Mouse (Mus musculus): Measurements from ENCODE around the gene Rasgrp1. TPM values are rescaled to one million over a fixed set of nuclear protein-coding genes. Genes with fewer than 3 reads are reported as not detected.

Gene Rasgrp1
- polyA plus RNA-seq, 1 experiment from 2014 or later, result 0.31 TPM

DNA sequence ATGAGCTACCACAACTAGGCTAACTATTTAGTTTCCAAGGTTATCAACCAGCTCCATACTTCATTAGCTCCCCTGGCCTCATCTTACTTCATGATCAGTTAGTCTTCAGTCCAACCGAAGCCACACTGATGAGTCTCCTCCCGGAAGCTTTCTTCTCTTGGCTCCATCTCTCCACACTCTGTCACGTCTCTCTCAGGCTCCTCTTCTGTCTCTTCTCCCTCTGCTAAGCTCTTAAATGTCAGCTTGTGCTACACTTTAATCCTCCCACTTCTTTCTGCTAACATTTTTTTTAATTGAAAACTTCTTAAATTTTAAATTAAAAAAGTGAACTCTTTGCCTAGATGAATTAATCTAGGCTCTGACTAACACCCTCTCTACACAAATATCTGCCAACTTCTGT is 34.8 kb downstream of the Rasgrp1 start:
- WGBS, result 88% methylated on average over 3 of the region's 3 CpGs
- no peaks in the 10 kb centered on the region for H3K36me3 ChIP-seq (ENCODE audit: control insufficient read depth, insufficient read depth)
- no peak overlapping the region for H3K4me2 ChIP-seq (replicated peaks; ENCODE audit: low read depth)
- H3K27ac ChIP-seq (ENCODE audit: low read depth, low read length), result no peak overlapping the region
- H3K9ac ChIP-seq (ENCODE audit: low read depth, low read length), result no peak overlapping the region
- no peaks in the 10 kb centered on the region for H3K27me3 ChIP-seq (replicated peaks; ENCODE audit: control insufficient read depth, insufficient read depth, low read length)
- TF ChIP-seq CTCF (IDR thresholded peaks at IDR 0.05; ENCODE audit: low read depth), result no peak
- no peak for ATAC-seq
- no peak overlapping the region for H3K4me3 ChIP-seq (ENCODE audit: low read depth, low read length)
- no peaks in the 10 kb centered on the region for H3K4me1 ChIP-seq (replicated peaks; ENCODE audit: control insufficient read depth, insufficient read depth, low read length)
- H3K9me3 ChIP-seq (ENCODE audit: control insufficient read depth), result no peaks in the 10 kb centered on the region

DNA sequence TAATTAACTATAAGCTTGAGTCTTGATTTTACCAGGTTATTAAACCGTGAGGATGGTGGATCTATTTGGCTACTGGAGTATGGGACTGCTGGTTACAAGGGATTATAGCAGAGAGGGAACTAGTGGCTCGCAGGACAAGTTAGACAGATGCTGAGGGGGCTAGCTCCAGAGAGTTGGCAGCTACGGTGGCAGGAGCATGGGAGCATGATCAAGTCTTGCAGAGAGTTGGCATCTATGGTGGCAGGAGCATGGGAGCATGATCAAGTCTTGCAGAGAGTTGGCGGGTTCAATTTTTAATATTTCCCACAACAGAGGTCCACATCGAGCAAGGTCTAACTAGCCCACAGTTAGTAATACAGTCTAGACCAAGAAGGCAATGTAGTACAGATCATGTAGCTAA is 37.9 kb downstream of the Rasgrp1 start:
- no peak for ATAC-seq
- WGBS, result 91% methylated on average over 5 of the region's 5 CpGs

DNA sequence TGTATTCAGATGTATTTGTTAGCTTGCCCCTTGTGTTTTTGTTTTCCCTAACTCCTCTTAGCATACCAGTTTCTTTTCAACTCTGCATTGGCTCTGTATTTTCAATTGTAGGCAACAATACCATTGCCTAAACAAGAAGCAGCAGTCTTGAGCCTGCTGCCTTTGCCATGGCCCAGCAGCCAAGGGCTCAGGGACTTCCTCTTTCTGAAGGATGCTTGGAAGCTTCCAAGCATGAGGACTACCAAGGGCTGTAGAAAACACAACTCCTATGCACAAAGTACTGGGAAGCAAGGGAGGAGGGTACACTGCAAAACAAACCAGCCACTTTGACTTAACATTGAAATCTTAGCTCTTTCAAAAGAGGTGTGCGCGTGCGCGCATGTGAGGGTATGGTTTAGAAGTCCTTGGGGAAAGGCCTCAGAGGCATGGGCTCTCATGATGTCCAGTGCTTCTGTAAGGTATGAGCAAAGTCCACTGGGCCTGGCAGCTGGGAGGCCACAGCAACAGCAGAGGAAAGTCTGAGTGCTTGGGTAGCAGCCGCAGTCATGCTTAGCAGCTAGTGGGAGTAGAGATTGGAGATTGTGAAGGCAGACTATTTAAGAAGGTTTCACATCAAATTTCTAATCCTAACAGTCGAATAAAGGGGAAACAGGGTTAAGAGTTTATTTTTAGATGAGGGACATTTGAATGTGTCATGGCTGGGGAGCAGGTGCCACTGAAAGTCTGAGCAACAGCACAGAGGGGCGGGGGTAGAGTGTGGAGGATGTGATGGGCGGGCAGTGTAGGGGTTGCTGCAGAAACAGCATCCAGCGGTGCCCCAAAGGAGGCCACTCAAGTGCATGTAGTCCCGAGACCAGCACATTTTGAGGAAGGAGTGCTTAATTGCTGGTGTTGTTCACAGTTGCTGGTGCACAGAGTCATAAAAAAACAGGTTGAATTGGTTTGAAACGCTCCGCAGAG is 39.1 kb downstream of the Rasgrp1 start:
- no peaks in the 10 kb centered on the region for H3K9me3 ChIP-seq (ENCODE audit: control insufficient read depth)
- no peak overlapping the region for H3K27ac ChIP-seq (ENCODE audit: low read depth, low read length)
- WGBS, result 86% methylated on average over 12 of the region's 12 CpGs
- no peak for ATAC-seq
- no peaks in the 10 kb centered on the region for H3K36me3 ChIP-seq (ENCODE audit: control insufficient read depth, insufficient read depth)
- TF ChIP-seq CTCF (IDR thresholded peaks at IDR 0.05; ENCODE audit: low read depth), result no peak
- H3K9ac ChIP-seq (ENCODE audit: low read depth, low read length), result no peak overlapping the region
- no peak overlapping the region for H3K4me3 ChIP-seq (ENCODE audit: low read depth, low read length)
- no peaks in the 10 kb centered on the region for H3K27me3 ChIP-seq (replicated peaks; ENCODE audit: control insufficient read depth, insufficient read depth, low read length)
- no peaks in the 10 kb centered on the region for H3K4me1 ChIP-seq (replicated peaks; ENCODE audit: control insufficient read depth, insufficient read depth, low read length)
- H3K4me2 ChIP-seq (replicated peaks; ENCODE audit: low read depth), result no peak overlapping the region

More for the DNA sequence above, 37.9 kb downstream of the Rasgrp1 start:
- Histone ChIP-seq H3K4me1 (replicated peaks; ENCODE audit: control insufficient read depth, insufficient read depth, low read length) (no peaks in the 10 kb centered on the region), H3K9ac (ENCODE audit: low read depth, low read length) (no peak overlapping the region), H3K9me3 (ENCODE audit: control insufficient read depth) (no peaks in the 10 kb centered on the region), H3K27ac (ENCODE audit: low read depth, low read length) (no peak overlapping the region), H3K4me3 (ENCODE audit: low read depth, low read length) (no peak overlapping the region), H3K4me2 (replicated peaks; ENCODE audit: low read depth) (no peak overlapping the region), H3K36me3 (ENCODE audit: control insufficient read depth, insufficient read depth) (no peaks in the 10 kb centered on the region), H3K27me3 (replicated peaks; ENCODE audit: control insufficient read depth, insufficient read depth, low read length) (no peaks in the 10 kb centered on the region)
- TF ChIP-seq CTCF (IDR thresholded peaks at IDR 0.05; ENCODE audit: low read depth), result no peak

GRCm38 (mm10) chr2:117299596-117300448 is 43.0 kb downstream of the Rasgrp1 start:
- TF ChIP-seq CTCF (IDR thresholded peaks at IDR 0.05; ENCODE audit: low read depth), result no peak
- no peak overlapping the region for H3K4me2 ChIP-seq (replicated peaks; ENCODE audit: low read depth)

DNA sequence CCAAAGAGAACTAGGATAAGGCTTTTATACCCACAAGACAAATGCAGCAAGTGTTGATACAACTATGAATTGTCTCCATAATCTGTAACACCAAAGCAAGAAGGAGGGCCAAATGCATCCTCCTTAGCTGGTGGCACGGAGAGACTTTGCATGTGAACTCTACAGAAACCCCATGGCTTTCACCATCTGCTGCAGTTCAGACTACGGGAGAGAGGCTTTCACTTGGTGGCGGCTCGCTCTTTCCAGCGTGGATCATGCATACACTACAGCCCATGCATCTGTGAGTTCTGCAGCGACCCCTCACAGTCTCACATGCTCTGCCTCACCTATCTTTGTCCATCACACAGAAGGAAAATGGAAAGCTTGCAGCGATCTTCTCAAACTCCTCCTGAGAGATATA is 54.5 kb downstream of the Rasgrp1 start:
- H3K36me3 ChIP-seq (ENCODE audit: control insufficient read depth, insufficient read depth), result no peaks in the 10 kb centered on the region
- TF ChIP-seq CTCF (IDR thresholded peaks at IDR 0.05; ENCODE audit: low read depth), result no peak
- H3K4me2 ChIP-seq (replicated peaks; ENCODE audit: low read depth), result no peak overlapping the region
- H3K27ac ChIP-seq (ENCODE audit: low read depth, low read length), result no peak overlapping the region
- WGBS, result 94% methylated on average over 7 of the region's 7 CpGs
- no peaks in the 10 kb centered on the region for H3K4me1 ChIP-seq (replicated peaks; ENCODE audit: control insufficient read depth, insufficient read depth, low read length)
- no peak overlapping the region for H3K4me3 ChIP-seq (ENCODE audit: low read depth, low read length)
- ATAC-seq, result no peak
- no peaks in the 10 kb centered on the region for H3K27me3 ChIP-seq (replicated peaks; ENCODE audit: control insufficient read depth, insufficient read depth, low read length)
- no peak overlapping the region for H3K9ac ChIP-seq (ENCODE audit: low read depth, low read length)
- no peaks in the 10 kb centered on the region for H3K9me3 ChIP-seq (ENCODE audit: control insufficient read depth)

More at GRCm38 (mm10) chr2:117299596-117300448, 43.0 kb downstream of the Rasgrp1 start:
- WGBS, result 87% methylated on average over 16 of the region's 16 CpGs
- Histone ChIP-seq H3K4me3 (ENCODE audit: low read depth, low read length) (no peak overlapping the region), H3K9ac (ENCODE audit: low read depth, low read length) (no peak overlapping the region), H3K4me1 (replicated peaks; ENCODE audit: control insufficient read depth, insufficient read depth, low read length) (no peaks in the 10 kb centered on the region), H3K9me3 (ENCODE audit: control insufficient read depth) (no peaks in the 10 kb centered on the region), H3K27ac (ENCODE audit: low read depth, low read length) (no peak overlapping the region), H3K27me3 (replicated peaks; ENCODE audit: control insufficient read depth, insufficient read depth, low read length) (no peaks in the 10 kb centered on the region), H3K36me3 (ENCODE audit: control insufficient read depth, insufficient read depth) (no peaks in the 10 kb centered on the region)
- no peak for ATAC-seq

- ATAC-seq, result peak; percentile 59; the same call in 1 of the 2 replicates
These were observed 78.9 kb downstream of the Rasgrp1 start for GRCm38 (mm10) chr2:117263786-117264408.

More at GRCm38 (mm10) chr2:117263786-117264408, 78.9 kb downstream of the Rasgrp1 start:
- Histone ChIP-seq H3K4me1 (replicated peaks; ENCODE audit: control insufficient read depth, insufficient read depth, low read length) (no peaks in the 10 kb centered on the region), H3K4me2 (replicated peaks; ENCODE audit: low read depth) (no peak overlapping the region), H3K9ac (ENCODE audit: low read depth, low read length) (no peak overlapping the region), H3K27me3 (replicated peaks; ENCODE audit: control insufficient read depth, insufficient read depth, low read length) (no peaks in the 10 kb centered on the region), H3K36me3 (ENCODE audit: control insufficient read depth, insufficient read depth) (peaks cover 35% of the 10 kb centered on the region), H3K9me3 (ENCODE audit: control insufficient read depth) (no peaks in the 10 kb centered on the region), H3K27ac (ENCODE audit: low read depth, low read length) (no peak overlapping the region), H3K4me3 (ENCODE audit: low read depth, low read length) (no peak overlapping the region)
- WGBS, result 65% methylated on average over 11 of the region's 11 CpGs
- TF ChIP-seq CTCF (IDR thresholded peaks at IDR 0.05; ENCODE audit: low read depth), result peak; percentile 95

All from intestine, postnatal 0 days (tissue).